Mouse (Mus musculus) adrenal gland, adult 8-10 months (tissue): ENCODE results near the gene Gas2. TPM values are rescaled to one million over a fixed set of nuclear protein-coding genes. Genes with fewer than 3 reads are reported as not detected.
A peak's percentile ranks its signal among the peaks of the same experiment; 100 is the strongest.

Experiments used
- DNase-seq: peaks from one replicate; pipeline ENCODE4 v3.0.0; 2022
- total RNA-seq, 4 experiments: library from RNA; stranded (reverse); gene quantifications; 2 replicates each; pipeline ENCODE4 v1.2.4; 2022

Gene Gas2
- total RNA-seq, 4 experiments from 2014 or later = 45.7 to 85.5 (median 58.7) TPM

GRCm38 (mm10) chr7:51969379-51969778 is 107.6 kb downstream of the Gas2 start:
- DNase-seq = no peak

- DNase-seq = peak; percentile 35
Observed at GRCm38 (mm10) chr7:51972252-51972855, 110.5 kb downstream of the Gas2 start.

DNA sequence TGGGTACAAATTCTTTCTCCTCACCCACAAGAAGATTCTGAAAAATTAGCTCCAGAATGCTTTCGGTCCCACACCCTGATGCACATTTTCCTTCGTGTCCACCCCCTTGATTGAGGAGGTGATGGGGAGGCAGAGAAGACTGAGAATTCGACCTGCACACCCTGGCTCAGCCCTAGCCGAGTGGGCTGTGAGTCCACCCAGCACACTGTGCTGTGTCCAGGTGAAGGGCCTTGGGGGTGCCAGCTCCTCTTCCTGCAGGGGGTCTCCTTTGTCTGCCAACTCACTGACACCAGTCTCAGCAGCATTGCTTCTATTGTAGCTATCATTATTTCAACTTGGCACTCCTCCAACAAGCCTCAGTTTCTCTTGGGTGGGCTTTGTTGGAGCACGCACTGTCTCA is 111.3 kb downstream of the Gas2 start:
- no peak for DNase-seq

GRCm38 (mm10) chr7:51973526-51973925 is 111.7 kb downstream of the Gas2 start:
- DNase-seq = peak; percentile 49

DNA sequence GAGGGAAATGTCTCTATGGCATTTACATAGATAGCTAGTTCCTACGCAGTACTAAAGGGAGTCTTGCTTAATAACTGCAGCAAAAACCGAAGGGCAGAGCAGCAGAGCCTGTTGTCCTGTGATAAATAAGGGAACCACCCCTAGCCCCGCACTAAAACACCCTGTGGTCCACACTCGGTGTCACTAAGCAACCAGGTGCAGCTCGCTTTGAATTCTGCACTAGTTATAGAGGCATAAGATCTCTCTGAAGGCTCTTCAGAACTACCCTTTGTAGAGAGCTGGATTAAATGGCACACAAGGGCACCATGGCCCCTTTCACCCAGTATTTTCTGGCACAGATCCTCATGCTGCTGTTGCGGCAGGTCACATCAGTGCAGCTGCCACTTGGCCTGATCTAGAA is 113.4 kb downstream of the Gas2 start:
- DNase-seq = peak; percentile 23

DNA sequence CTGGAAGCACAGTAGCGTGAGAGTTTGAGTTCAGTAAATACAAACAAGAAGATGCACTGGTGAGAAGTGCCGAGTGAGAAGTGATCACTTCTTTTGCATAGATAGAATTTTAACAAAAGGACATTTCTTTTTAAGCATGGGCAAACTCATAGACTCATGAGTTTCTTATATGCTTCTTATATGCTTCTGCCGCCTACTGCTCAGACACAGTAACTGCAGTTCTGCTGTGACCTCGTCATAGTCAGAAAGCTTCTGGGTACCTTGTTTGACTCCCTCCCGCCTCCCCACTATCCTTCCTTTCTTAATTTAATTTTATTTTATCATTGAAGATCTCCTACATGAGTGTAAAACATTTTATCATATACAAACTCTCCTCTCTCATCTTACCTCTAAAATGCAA is 117.5 kb downstream of the Gas2 start:
- peak; percentile 12 for DNase-seq

- no peak for DNase-seq
Observed at GRCm38 (mm10) chr7:51982303-51982702, 120.5 kb downstream of the Gas2 start.

- DNase-seq = no peak
Observed at GRCm38 (mm10) chr7:51985763-51986162, 123.9 kb downstream of the Gas2 start.

DNA sequence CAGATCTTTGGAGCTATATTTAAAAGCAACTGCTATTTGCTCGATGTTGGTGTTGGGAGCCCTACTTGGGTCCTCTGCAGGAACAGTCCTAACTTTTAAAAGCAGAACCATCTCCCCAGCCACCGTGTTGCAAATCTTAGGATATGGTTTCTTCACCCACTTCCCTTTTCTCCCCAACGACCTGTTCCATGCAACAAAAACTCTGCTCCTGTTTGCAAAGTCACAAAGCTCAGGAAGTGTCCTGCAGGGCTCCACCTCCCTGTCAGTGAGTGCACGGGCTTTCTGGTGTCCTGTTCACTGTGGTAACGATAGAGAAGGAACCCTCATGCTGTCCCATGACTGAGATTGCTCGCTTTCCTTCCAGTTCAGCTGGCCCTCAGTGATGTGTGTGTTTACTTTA is 125.1 kb downstream of the Gas2 start:
- no peak for DNase-seq

- DNase-seq = no peak
Observed at GRCm38 (mm10) chr7:51991020-51991419, 129.2 kb downstream of the Gas2 start.

DNA sequence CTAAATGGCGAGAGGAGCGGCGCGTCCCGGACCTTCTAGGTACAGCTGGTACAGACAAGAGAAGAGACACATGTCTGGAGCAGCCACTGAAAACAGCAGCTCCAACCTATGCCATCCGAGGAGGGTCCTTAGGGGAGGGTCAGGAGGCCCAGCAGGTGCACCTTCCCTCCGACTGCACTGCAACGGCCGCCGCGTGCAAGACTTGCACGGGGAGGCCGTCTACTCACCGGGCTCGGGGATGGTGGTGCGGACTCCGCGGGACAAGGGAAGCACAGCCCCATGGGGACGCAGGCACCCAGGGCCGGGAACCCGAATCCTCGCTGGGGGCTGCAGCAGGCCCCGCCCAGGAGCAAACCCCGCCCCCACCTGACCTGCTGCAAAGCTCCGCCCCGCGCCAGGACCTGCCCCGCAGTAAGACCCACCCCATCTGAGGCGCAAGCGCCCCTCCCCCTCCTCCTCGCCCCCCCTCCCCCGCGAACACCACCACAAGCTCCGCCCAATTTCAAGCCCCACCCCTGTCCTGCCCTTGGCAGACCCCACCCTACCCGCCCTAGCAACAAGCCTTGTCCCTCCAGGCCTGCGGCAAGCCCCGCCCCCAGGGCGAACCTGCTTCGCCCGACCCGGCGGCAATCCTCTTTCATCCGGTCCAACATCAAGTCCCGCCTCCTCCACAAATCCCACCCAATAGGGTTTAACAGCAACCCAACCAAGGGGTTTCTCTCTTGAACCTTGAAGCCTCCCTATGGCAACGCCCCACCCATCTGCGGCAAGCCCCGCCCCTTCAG is 143.9 kb downstream of the Gas2 start, which contains the start of gene Svip:
Gene Svip (minus strand): TSS at position 508 of the 785 bp plus-strand sequence.
- DNase-seq = peak; percentile 94

DNA sequence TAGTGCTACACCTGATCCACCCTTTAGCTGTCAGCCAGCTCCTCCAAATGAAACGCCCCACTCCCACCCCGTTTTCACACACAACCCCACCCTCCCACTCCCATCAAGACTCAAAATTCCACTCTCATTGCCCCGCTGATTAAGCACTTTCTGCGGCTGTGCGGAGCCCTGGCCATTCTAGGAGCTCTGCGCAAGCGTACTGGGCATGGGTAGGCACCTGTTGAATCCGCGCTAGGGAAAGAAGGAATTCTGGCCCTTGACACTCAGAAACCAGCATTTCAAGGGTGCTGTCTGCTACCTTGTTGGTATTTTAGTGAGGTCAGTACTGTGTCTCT is 144.4 kb downstream of the Gas2 start:
- DNase-seq = no peak

- DNase-seq = no peak
Observed at GRCm38 (mm10) chr7:52007138-52007537, 145.3 kb downstream of the Gas2 start.

DNA sequence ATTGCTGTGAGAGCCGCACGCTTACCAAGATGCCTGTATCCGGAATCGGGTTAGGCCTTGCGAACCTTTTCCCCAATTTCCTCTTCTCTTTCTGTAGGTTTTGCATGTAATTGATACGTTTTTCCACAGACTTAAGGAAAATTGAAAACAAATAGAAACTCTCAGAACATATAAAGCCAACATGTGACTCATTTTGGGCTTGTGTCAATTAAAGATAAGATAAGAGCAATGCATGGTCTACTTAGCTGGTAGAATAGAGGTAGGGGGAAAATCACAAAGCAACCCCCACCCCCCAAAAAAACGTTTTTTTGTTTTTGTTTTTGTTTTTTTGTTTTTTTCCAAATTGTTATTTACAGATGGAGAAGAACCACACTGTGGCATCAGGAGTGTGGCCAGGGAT is 151.6 kb downstream of the Gas2 start:
- no peak for DNase-seq

GRCm38 (mm10) chr7:52015180-52015579 is 153.4 kb downstream of the Gas2 start:
- DNase-seq = no peak

DNA sequence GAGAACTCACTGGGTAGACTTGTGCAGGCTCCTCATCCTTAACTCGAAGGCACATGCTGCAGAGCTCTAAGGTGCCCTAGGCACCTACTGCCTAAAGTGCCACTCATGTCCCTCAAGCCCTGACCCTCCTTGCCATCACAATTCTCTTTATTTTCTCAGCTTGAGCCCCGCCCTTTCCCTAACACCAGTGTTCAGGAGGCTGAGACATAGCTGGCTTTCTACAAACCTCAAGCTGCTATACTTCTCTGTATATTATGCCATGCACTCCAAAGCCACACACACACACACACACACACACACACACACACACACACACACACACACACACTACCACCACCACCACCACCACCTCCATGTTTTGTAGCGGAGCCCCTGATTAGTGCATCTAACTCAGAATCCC is 153.8 kb downstream of the Gas2 start, which contains the start of gene 1700015G11Rik:
Gene 1700015G11Rik (minus strand): TSS at position 101 of the 400 bp plus-strand sequence.
- no peak for DNase-seq

GRCm38 (mm10) chr7:52022039-52022438 is 160.2 kb downstream of the Gas2 start:
- DNase-seq = no peak

GRCm38 (mm10) chr7:52024050-52024626 is 162.3 kb downstream of the Gas2 start:
- no peak for DNase-seq

DNA sequence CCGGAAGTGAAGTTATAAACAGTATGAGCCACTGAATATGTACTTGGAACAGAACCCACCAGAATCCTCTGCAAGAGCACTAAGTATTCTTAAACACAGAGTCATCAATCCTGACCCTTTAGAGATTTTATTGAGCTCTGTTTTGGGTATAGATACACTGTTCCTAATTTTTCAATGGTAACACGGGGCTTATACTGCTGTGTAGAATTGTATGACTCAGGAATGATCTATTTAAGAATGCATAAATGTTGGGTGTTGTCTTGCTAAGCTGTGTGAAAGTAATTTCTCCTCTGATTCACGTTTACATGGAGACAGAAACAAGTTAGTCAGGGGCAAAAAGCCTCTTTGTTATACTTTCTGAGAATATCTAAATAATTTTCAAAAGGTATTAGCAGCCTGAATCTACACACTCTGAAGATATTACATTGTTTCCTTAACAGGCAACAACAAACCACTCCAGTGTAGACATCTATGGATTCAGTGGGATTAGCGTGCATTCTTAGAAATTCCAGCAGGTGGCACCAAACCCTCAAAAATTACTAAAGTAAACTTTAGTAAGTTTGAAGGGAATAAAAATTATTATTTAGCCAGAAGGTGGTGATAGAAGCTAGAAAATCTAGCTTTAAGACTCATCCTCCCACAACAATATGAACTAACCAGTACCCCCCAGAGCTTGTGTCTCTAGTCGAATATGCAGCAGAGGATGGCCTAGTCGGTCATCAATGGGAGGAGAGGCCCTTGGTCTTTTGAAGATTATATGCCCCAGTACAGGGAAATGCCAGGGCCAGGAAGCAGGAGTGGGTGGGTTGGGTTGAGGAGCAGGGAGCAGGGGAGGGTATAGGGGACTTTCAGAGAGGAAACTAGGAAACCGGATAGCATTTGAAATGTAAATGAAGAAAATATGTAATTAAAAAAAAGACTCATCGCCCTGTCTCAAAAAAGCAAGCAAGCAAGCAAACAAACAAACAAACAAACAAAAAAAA is 176.1 kb downstream of the Gas2 start:
- no peak for DNase-seq
